Mouse (Mus musculus) layer of hippocampus, adult 18-20 months (tissue): ENCODE results near the gene Pard3b. TPM values are rescaled to one million over a fixed set of nuclear protein-coding genes. Genes with fewer than 3 reads are reported as not detected.
A peak's percentile ranks its signal among the peaks of the same experiment; 100 is the strongest.

Experiments used
- DNase-seq, 2 experiments: peaks; one replicate each; pipeline ENCODE4 v3.0.0; 2022; ENCODE audit warnings: low spot score in 2 of 2
- total RNA-seq, 2 experiments: library from RNA; stranded (reverse); gene quantifications; 2 replicates each; pipeline ENCODE4 v1.2.3; 2021

Gene Pard3b
- total RNA-seq, 2 experiments from 2014 or later = 5.4 to 5.9 TPM

DNA sequence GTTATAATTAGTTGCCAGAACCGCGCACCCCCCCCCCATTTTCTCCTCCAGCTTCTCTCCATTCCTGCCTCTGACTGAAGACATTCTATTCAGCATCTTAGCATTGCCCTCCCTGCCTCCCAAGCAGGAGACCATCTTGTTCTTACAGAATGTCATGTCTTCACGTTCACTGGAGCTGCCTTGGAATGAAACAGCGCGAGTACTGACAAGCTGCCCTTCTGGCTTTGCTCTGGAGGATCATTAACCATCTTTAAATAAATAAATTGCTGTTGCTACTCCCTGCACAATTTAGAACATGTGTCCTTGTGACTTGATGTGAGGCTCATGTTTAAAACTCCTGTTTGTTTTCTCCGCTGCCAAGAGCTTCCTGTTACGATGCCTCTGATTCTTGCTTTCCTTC lies 432.5 kb downstream of the Pard3b start:
- no peak for DNase-seq

DNA sequence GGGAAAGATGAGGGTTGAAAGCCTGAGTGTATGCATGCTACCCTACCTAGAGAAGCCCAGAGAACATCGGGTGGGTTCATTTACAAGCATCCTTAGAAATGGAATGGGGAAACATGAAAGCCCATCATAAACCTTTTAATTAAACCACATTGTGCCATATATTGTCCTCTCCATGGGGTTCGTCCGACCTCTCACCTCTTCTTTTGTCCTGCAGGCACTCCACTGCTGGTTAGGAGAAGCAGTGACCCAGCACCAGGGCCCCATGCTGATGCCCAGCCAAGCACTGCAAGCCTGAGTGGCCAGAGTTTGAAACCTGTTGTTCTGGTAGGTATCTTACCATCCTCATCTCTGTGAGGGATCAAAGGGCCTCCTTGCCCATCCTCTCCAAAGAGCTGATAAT lies 437.5 kb downstream of the Pard3b start:
- no peak for DNase-seq

DNA sequence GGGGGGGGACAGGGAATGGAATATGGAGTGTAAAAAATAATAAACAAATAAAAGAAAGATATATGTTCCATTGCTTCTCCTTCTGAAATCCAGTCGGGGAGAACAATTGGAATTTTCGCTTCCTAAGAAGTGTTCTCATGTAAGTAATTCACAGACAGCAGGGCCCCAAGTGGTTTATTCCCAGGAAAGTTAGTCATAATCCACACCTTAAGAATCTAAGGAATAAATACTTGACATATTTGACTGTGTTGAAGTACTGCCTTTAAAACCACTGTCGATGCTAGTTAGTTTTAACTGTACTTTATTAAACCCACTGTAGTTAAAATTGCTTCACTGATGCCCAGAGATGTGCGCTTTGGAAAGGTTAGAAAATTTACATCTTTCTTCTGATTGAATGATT lies 442.5 kb downstream of the Pard3b start:
- no peak for DNase-seq

DNA sequence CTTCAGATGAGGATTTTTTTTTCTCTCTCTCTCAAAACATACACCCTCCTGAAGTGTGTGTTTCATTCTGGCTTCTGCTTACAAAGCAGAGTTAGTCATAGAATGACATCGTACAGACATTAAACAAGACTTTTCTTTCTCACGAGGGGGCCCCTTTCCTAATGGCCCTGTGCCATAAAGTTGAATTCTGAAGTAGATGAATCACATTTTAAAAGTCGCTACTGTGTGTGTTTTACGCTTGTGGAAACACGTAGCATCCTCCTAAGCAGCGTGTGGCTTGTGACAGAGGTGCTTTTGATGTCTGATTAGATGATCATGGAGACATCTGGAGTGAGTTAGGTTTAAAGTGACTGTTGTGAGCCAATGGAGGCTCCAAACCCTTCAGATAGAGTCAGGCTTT lies 447.4 kb downstream of the Pard3b start:
- DNase-seq = no peak

DNA sequence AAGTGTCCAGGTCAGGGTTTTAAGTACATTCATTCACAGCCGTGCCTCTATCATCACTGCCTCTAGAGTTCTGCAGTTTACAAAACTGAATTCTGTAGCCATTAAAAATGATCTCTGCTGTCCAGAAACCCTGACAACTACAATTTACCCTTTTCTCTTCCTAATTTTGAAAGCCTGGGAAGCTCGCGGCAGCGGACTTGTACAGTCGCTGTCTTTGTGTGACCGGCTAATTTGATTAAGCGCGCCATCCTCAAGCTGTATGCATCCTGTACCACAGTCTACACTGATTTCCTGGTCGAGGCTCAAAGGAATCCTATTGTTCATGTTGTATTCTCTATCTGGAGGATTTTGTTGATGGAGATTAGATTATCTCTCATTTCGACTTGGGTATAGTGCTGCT lies 448.8 kb downstream of the Pard3b start:
- no peak for DNase-seq

DNA sequence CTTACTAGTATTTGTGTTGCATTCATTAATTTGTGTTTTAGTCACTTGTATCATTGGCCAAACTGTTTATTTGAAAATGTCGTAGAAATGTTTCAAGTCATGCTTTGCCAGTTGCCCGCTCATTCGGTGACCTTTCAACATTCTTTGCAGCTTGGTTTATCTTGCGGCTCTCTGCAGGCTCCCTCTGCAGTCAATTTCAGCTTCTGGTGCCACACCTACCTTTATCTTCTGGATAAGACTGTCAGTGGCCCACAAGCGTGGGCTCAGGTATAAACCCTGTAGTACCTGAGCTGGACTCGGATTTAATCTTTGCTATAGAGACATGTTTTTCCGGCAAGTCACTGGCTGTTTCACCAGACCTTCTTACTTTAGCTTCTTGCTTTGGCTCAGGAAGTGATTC lies 456.3 kb downstream of the Pard3b start:
- no peak for DNase-seq

DNA sequence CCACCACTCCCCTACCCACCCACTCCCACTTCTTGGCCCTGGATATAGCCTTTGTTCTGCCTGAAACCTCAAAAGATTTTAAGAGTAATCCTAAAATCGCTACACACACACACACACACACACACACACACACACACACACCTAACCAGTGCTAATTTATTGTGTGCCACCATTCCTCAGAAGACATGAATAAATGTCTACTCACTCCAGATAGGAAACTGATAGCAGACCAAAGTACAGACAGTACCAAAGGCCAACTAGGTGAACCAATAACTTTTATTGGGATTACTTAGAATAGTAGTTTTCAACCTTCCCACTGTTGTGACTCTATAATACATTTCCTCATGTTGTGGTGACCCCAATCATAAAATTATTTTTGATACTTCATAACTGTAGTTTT lies 483.8 kb downstream of the Pard3b start:
- no peak for DNase-seq

DNA sequence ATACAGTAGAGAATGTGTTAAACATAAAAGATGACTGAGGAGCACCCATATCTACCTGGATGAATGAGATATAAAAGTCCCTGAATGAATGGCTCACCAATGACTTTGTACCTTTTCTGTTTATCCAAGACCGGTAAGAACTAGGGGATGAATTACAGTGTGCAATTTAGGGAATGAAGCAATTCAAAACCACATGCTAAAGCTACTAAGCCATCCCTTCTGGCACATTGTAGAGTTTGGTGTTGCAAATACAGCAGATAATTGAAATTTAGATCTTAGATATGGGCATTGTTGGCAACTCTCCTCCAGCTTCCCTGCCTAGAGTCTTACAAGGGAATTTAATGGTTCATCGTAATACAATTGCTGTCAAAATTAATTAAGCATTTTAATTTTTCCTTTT lies 490.6 kb downstream of the Pard3b start:
- no peak for DNase-seq

DNA sequence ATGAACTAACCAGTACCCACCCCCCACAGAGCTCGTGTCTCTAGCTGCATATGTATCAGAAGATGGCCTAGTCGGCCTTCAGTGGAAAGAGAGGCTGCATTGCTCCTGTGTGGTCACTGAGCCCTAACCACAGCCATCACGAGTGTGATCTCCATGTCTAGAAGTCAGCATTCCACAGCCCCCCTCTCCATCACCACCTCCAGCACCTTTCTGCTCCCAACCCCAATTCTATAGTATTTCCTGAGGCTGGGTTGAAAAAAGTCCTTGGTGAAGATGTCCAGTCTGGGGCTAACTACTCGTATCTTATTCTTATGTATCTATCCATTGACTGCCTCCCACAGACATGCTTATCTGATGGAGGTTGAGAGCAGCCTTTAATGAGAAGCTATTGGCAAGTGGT lies 509.5 kb downstream of the Pard3b start:
- DNase-seq = no peak

DNA sequence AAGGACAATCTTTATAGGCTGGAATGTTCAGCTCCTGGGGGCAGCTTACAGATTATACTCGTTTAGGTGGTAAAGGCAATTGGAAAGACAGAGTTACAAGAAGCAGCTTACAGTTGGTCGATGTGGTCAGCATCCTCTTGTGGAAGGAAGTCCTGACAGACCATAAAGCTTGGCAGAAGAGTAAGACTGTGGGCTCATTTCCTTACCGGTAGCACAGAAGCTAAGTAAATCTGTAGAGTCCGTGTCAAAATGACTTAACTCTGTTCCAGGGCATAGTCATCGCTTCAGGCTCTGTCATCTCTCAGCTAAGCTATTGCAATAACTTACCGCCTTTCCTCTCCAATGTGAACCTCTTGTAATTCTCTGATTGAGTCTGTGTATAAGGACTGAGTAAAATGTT lies 510.2 kb downstream of the Pard3b start:
- no peak for DNase-seq

DNA sequence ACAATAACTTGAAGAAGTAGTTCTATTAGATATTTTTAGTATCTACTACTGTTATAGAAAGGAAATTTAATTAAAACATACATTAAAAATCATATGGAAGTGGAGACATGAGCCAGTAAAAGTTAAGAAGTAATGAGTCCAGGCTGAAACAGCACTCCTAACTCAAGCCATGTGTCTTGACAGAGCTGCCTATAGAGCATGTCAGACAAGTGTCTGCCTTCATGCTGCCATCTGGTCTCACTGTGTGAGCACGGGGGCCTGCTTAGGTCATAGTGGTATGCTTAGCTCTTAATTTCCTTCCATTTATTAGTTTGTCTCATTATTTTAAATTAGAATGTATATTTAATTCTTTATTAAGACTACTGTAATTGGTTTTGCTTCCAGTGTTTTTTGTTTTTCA lies 517.3 kb downstream of the Pard3b start:
- DNase-seq = no peak

DNA sequence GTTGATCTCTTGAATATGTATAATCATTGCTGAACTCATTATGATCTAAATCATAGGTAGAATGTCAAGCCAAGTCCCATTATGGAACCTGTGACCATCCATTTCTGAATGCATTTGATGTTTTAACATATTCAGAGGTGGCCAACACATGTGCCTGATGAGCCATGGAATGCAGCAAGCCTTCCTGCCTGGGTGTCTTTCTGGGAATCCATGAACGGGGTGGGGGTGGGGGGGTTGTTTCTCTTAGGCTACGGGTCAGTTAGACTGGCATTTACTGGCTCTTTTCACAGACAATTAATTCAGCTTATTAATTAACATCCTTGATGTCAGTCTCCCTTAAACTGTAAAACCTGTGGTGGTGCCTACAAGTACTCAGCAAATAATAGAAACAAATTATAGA lies 521.0 kb downstream of the Pard3b start:
- DNase-seq = no peak

DNA sequence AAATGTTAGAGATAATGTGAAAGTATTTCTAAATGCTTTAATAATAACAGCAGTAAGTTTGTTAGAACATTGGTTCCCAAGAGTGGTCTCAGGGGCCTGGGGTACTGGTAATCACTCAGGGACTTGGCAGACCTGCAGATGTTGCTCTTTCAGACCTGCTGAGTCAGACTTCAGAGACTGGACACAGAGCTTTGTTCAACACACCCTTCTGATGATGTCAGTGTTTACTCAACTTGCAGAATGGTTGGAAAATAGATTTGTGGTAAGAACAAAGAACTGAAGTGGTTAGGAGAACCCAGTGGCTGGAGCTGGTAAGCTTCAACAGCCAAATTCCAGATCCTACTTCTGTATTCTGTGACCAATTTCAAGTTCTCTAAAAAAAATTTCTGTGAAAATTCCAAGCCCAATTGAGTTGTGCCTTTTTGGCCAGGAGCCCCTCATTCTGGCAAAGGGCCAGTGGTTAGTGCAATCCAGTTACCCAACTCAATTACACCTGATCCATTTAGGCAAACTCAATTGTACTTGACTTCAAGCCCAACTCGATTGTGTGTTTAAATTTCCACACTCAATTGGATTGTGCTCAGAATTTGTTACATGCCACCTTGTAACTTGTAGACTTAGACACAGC lies 536.5 kb downstream of the Pard3b start:
- no peak for DNase-seq

DNA sequence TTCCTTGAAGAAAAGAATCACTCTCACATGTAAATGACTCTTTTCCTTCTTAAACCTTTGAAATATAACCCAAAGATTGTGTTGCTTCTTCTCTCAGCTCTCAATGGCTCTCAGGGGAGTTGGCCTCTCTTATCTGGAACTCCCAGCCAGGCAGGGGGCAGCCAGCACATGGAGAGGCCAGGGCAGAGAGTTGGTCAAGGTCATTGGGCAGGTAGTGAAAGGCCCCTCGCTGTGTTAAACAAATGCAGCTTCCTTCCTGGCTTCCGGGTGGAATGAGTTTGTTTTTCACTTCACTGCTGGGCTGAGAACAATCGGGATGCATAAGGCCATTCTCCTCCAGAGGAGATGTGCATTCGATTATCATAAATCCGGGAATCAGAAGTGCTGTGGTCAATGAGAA lies 543.0 kb downstream of the Pard3b start:
- no peak for DNase-seq

DNA sequence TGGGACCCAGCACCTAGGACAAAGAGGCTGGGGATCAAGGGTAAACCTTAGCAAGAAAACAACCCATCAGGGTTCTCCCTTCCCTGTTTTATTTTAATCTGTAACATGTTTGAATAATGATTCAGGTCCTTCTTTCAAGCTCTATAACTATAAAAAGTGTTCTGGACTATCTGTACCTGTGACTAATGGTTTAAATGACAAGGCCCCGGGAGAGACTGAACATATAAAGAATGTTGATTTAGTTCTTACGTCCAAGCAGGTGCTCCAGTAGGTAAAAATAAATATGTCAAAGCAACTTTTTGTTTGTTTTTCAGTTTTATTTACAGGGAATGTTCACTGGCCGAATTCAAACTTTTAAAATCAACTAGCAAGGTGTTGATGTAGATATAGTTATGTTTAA lies 544.0 kb downstream of the Pard3b start:
- no peak for DNase-seq

DNA sequence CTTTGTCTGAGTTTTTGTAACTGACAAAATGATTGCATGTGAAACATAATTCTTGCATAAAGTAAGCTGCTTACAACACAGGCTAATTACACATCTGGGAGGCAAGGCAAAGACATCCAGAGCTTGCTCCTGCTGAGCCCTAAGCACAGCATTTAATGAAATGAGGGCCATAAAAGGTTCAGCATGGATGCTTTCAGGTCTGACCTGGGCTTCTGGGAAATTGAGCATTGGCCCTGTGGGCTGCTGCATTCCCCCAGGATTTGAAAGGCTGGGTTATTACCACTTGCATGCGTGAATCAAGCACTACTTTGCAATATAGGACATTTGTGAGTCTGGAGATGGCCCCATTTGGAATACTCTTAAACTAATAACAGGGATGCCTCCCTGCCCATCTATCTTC lies 552.2 kb downstream of the Pard3b start:
- DNase-seq = no peak

DNA sequence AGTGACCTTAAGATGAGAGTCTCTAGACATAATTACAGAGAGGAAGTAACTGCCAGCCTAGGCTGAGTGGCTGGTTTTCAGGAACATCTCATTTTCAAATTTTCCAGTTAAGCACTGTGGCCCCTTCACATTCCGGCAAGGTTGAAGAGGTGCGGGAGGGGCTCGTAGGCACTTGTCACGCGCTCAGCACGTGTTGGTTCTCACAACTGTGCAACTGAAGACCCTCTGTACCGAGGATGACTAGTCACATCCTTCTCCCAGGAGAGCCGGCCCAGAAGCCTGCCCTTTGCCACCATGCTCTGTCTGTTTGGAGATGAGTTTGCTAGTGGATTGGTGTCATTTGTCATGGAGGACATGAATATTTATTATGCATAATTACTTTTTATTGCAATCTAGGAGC lies 558.9 kb downstream of the Pard3b start:
- DNase-seq = no peak

DNA sequence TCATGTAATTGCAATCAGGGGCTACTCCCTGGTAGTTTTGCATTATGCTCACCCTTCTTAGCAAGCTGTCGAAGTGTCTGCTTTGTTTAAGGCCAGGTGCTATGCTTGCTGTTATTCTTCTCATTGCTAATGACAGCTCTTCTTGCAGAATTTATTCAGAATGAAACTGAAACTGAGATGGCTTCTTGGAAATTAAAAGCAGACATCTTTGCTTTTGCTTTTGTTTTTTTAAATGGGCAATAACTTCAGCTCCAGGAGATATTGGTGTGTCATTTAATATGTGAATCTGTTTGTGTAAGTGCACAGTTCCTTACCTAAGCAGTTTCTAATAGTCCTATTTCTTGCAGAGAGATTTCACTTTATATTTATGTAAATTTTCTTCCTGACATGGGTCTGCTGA lies 562.3 kb downstream of the Pard3b start:
- DNase-seq = no peak

DNA sequence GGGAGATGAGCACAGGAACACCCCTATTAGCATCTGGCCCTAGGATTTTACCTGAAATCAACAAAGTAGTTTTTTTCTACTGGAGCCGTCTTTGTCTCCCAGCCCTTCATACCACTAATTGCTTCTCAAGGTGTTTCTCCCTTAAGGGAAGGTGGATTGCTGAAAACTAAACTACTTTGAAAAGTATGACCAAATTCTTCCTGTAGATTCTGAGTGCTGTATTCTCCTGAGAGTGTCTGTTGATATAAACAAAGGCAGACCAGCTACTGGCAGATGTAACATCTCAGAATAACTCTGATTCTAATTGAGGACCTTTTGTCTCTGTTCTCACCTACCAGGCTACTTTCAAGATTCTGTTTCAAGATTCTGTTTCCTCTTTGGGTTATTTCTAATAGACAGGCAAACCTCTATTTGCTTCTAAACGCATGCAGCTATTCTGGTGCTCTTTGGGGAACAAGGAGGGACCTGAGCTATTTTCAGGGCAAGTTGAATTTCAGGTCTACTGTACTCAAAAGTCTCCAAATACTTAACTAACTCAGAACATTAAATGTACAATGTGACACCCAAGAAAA lies 563.1 kb downstream of the Pard3b start:
- no peak for DNase-seq

DNA sequence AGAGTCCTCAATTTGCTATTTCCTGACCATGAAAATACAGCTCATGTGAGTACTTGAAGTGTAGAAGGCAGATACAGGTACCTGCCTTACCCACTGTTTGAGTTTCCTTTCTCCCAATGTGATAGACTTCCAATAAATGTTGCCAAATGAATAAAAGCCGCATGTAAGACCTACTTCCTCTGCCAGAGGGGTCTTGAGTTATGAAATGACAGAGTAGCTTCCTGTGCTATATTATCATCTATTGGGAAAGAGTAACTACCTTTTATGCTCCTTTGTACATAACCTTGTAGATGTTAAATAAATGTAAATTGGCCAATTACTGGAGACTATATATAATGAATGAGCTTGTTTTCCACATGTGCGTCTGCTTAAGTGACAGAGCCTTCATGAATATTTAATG lies 574.7 kb downstream of the Pard3b start:
- DNase-seq = no peak

DNA sequence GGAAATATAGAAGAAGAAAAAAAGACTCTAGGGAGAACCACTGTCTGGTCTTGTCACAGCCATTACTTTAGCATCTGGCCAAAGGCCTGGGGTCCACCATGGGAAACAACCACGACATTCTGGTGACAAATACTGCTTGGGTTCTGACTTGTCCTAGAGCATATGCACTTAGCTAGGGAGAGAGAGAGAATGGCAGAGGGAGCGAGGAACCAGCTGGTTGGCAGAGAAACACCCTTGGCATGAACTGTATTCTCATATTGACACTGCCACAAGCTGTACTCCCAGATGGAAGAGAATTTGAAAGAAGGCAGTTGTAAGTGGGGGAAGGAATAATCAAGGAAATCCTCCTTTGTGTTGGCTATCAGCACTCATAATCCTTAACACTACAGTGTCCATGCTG lies 577.2 kb downstream of the Pard3b start:
- DNase-seq = peak; percentile 48 to 80

DNA sequence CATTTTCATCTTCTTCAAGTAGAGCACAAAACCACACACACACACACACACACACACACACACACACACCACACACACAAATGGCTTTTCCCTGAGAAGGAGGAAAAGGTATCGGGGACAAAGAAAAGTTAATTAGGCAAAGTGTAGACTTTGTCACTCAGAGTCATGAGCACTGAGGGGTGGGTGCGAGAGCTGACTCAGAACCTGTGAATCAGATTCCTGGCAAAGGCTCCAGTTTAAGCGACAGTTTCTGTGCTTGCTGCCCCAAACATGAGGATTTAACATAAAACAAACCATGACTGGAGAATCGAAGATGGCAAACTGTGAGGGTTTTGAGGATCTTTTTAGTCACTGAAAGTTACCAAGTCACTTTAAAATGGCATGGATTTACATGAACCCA lies 577.9 kb downstream of the Pard3b start:
- peak in 1 of 2 experiments; percentile 29 for DNase-seq

DNA sequence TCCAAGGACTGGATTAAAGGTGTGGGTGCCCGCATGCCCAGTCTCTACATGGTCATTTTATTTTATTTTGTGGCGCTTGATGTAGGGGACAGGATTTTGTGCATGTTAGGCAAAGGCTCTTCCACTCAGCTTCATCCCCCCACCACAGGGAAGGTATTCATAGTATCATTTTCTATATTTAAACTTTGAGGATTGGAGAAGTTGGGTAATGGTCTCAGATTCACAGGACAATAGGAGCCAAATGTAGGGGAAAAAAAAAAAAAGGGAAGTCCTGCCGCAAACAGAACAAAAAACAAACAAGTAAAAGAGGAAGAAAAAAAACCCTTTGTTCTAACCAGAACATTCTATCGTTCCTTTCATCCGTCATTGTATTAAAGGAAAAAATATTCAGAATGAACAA lies 590.5 kb downstream of the Pard3b start:
- DNase-seq = no peak

DNA sequence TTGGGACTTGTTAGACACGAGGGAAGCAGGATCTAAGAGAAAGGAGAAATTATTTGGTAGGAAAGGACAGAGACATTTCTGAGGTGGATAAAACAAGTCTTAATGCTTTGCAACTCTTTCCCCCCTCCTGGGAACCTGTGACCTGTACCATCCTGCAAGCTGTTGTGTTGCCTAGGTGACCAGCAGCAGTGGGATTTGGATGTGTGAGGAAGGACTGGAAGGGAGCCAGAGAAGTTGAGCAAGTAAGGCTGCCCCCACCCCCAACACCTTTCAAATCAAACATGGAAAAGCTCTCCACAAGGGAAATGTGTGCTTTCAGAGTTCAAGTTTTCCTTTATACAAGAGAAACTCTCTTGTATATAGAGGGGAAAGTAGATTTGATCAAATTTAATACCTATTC lies 595.4 kb downstream of the Pard3b start:
- DNase-seq = no peak
